Mouse (Mus musculus) retina, postnatal 7 days (tissue): ENCODE data around the gene Kctd21.

Source experiments
- DNase-seq: peaks from one replicate; pipeline ENCODE4 v3.0.0-alpha.2; 2012; ENCODE audit warnings: low read depth, low spot score

The Kctd21 gene

GRCm38 (mm10) chr7:97317706-97318105, 14.4 kb upstream of the Kctd21 start:
- no peak for DNase-seq

GRCm38 (mm10) chr7:97324342-97324741, 7.8 kb upstream of the Kctd21 start:
- no peak for DNase-seq

GRCm38 (mm10) chr7:97325156-97325985, 6.8 kb upstream of the Kctd21 start:
- no peak for DNase-seq

GRCm38 (mm10) chr7:97327376-97327775, 4.8 kb upstream of the Kctd21 start:
- DNase-seq, result no peak

- no peak for DNase-seq
These were observed 3.1 kb upstream of the Kctd21 start for GRCm38 (mm10) chr7:97328891-97329588.

DNA sequence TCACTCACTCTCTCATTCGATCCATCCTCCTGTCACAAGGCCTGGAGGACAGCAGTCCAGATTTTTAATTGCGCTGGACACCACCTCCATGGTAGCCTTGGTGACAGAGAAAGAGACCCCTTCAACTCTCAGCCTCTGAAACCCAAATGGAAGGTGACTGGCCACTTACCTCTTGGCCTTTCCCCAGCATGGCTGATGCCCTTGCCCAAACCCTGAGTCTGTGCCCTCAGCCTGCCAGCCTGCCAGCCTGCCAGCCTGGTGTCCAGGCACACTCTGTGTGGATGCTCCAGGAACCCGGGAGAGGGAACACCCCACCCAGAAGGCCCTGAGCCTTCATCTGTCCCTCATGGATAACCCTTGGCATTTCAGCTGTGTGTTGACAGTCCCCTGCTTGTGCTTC, 2.5 kb upstream of the Kctd21 start:
- no peak for DNase-seq

DNA sequence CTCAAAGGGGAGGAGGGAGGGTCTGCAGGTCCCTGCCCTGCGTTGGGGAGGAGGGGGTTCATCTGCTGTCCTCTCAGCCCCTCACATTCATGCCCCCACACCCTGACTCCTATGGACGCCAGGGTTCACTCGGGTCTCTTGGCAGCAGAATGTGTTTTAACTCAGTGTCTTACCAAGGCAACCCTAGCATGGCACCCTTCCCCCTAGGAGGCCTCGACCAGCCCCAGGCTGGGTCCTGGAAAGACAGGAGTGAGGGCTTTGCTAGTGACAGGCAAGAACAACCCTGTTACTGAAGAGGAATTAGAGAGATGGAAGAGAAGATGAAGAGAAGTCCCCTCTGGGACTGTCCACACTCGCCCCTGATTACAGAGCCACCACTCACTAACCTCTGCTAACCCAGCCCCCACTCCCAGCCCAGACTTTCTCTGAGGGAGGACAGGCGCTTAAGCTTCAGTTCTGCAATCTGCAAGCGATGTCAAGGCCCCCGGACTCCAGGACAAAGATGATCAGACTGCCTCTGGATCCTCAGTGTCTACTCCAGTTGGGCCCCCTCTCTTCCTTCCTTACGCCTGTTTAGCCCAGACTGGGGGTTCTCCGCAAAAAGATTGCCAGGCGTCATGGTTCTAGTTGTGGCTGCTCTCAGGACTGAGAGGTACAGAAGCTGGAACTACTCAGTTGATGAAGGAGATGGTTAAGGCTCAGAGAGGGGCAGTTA, 1.0 kb upstream of the Kctd21 start:
- DNase-seq, result no peak

DNA sequence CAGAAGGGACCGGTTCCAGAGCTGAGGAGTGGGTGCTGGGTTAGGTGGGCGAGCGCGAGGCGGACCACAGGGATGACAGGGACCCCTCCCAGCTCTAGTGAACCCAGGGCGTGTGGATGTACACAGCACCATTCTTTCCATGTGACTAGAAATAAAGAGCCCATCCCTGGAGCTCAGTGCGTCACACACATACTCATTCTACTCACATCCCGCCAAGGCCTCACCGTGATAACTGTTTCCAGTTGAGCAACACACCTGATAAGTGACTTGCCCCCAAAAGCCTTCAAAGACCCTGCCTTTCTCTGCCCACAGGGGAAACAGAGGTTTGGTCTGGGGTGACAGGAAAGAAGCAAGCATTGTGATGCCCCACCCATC, 527 bp downstream of the Kctd21 start:
- DNase-seq, result no peak

DNA sequence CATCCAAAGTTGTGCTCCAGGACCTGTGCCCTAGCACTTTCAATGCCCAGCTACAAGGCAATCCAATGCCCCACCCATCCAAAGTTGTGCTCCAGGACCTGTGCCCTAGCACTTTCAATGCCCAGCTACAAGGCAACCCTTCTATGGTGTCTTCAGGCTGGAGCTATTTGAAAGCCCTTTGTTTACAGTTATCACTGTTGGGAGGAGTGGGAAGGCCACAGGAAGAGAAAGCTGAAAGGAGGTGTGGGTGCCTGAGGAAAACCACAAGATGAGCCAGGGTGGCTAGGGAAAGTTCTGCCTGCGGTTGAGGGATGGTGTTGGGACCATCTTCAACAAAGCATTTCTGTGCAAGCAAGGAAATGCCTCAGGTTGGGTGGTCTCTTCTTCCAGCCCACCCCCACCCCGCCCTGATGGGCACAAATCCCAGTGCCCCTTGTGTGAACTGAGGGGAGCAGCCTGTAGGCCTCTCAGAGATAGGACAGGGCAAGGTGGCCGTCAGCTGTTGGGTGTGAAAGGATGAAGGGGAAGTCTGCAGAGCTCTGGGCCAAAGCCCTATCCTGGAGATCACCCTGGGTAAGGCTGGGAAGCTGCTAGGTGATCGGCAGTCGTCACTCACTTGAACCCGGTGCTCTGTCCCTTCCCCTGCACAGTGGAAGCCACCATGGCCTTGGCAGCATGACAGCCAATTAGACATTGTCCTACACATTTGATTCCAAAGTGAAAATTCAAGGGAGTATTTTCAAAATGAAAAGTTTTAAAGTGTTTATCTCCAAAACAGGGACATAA, 1.2 kb downstream of the Kctd21 start:
- no peak for DNase-seq

DNA sequence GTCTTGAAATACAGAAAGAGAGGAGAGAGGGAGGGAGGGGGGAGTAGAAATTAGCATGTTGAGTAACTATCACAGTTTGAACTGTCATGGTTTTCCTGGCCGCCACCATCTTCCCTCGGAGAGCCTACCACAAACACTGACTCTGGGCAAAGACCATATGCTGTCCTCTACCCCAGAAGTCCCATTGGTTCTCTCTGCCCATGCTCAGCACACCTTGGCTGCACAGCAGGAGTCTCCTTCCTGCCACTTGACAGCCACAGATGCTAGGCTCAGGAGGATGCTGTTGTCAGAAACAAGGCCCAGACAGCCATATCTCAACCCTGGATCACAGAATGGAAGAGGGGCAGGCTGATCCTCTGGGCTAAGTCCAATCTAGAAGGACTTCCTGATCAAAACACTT, 2.3 kb downstream of the Kctd21 start:
- DNase-seq, result no peak

DNA sequence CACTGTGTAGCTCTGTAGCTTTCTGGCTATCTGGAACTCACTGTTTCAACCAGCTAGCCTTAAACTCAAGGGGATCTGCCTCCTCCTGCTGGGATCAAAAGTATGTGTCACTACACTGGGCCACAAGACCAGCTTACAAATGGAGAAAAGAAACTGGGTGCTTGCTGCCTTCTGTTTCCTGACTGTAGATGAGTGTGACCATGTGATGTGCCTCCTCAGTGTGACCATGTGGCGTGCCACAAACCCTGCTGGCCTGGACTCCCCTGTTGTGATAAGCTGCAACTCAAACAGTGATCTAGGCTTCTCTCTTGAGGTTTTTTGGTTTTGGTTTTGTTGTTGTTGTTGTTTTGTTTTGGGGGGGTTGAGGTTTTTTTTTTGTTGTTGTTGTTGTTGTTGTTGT, 4.6 kb downstream of the Kctd21 start:
- no peak for DNase-seq

GRCm38 (mm10) chr7:97338593-97338992, 6.5 kb downstream of the Kctd21 start:
- no peak for DNase-seq

DNA sequence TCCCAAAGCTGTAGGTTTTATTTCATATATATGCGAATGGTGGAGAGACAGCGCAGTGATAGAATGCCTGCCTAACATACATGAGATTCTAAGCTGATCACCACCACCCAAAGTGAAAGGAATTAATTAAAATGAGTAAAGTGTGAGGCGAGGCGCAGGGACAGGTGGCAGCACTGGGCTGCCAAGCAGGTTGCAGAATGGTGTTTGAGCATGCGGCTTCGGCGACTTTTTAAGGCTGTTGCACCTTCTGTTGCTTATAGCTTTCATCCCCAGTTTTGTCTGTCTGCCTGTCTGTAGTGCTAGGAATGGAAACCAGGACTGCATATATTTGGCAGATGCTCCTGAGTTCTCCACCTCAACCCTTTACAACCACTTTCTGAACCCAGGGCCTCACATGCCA, 7.5 kb downstream of the Kctd21 start:
- DNase-seq, result no peak

DNA sequence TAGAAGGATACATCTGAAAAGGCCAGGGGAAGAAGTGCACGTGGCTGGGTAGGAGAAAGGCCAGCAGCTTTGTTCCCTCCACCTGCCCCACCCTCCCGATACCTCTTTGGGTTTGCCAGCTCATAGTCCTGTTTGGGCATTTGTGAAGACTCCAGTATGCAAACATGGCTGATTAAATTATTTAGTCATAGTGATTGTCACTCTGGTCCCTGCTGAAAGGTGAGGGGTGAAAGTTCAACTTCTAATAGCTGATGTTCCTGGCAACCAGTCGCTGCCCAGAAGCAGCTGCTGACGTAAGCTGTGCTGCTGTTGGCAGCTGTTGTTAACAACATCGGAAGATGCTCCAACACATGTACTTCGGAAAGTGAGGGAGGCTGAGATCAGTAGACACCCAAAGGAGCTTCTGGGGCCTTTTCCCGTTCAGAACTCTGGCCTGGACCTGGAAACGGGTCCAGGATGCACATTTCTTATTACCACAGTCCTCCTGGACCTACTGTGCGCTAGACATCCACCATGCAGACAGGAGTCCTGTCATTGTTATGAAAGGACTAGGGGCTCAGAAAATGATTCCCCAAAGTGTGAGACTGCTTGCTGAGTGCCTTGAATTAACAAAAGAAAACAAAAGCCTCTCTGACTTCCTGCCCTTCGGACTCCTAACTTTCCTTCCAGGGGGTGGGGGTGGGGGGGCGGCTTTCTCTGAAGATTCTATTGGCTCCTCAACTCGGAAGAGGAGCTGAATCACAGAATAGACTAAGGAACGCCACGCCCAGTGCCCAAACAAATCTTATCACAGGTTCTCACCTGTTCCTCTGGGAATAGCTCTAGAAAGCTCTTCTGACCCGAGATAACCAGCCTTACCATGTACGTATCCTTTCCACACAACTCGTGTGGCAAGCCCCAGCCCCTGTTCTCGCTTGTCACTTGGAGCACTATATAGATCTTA, 9.1 kb downstream of the Kctd21 start:
- DNase-seq, result no peak

DNA sequence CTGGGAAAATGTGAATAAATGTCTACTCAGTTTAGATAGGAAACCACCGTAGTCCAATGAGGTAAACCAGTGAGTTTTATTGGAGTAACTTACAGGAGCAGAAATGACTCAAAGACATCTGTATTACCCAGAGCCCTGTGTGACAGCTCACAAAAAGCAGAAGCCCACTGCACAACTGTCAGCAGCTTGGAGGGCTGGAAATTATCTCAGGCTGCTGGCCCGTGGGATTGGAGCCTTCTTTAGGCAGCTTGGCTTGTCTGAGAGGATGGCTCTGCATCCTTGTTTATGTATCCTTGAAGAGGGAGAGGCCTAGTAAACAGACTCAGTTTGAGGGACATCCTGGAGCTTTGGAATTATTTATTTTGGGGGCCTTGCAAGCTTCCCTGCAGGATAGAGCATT, 10.8 kb downstream of the Kctd21 start:
- no peak for DNase-seq

- DNase-seq, result no peak
These were observed 12.5 kb downstream of the Kctd21 start for GRCm38 (mm10) chr7:97344655-97345054.

- no peak for DNase-seq
These were observed 13.2 kb downstream of the Kctd21 start for GRCm38 (mm10) chr7:97345229-97345871.

DNA sequence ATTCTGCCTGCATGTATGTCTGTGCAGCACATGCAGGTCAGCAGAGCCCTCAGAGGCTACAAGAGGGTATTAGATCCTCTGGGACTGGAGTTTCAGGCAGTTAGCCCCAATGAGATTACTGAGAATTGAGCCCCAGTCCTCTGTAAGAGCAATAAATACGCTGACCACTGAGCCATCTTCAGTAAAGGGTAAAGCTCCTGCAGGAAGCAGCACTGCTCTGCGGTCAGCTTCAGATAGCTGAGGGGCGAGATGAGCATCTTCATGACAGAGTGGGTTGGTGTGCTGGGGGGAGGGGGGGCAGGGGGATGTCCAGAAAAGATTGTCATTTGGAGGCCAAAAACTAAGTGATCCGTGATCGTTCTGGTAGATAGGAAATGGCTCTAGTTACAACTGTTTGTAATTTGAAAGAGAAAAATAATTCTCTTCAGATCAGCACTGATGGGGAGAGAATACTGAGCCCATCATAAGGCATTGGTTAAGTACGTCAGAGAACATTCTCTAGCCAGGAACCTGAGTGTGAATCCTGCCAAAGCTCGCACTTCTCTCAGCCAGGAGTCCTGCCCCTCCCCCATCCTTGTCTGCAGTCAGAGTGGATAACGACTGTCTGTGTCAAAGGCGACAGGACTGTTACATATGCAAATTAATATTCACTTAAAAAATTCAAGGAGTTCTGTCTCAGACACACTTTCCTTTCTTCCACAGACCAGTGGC, 14.1 kb downstream of the Kctd21 start:
- no peak for DNase-seq

DNA sequence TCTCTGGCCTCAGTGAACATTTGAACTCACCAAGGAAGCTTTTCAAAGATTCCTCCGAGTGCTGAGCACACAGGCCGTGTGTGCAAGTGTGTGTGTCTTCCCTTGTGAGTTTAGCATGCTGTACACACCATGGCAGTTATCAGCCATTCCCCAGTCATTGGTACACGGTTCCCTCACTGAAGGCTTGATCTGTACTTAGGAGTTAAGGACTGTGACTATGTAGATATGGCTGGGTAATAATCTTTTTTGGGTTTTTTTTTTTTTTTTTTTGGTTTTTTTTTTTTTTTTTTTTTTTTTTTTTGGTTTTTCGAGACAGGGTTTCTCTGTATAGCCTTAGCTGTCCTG, 14.7 kb downstream of the Kctd21 start:
- DNase-seq, result no peak

DNA sequence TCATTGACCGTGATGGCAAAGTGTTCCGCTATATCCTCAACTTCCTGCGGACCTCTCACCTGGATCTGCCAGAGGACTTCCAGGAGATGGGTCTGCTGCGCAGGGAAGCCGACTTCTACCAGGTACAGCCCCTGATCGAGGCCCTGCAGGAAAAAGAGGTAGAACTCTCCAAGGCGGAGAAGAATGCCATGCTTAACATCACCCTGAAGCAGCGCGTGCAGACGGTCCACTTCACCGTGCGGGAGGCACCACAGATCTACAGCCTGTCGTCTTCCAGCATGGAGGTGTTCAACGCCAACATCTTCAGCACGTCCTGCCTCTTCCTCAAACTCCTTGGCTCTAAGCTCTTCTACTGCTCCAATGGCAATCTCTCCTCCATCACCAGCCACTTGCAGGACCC, 15.3 kb downstream of the Kctd21 start:
- DNase-seq, result no peak
